8 mouse cellular contexts compared by ENCODE assay signal in the genomic region with DNA sequence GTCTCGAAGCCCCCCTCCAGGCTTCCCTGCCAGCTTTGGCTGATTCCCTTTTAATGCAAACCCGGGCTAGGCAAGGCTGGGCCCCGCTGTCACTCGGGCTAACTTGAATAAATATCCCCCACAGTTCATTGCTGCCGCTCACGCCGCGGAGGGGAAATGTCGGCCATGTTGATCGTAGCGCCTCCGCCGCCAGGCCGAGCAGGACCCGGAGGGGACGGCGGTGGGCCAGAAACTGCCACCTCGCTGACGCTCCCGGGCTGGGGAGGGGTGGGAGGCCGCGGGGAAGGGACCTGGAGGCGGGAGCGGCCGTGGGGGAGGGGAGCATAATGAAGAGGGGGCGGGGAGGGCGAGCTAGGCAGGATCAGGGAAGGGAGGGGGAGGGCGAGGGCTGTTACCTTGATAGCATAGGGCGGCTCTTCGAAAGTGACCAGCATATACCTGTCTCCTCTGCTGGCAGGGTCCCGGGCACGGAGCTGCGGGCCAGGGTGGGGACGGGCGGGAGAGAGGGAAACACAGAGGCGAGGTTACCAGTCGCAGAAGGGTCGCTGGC. TPM values are rescaled to one million over a fixed set of nuclear protein-coding genes. Genes with fewer than 3 reads are reported as not detected.
DNase-seq lines count a peak whose midpoint lies in the region; ATAC-seq and TF ChIP-seq lines count a peak whose summit lies in the region.

No protein-coding gene starts in this region.

- peak overlapping the region; percentile 87 for H3K4me2 ChIP-seq in forebrain, postnatal 0 days (ENCODE audit: low read depth)
- H3K4me2 ChIP-seq in lung, embryonic 15.5 days, result peak overlapping the region; percentile 69

- ATAC-seq in forebrain, postnatal 0 days, result peak; percentile 35
- ATAC-seq in lung, embryonic 15.5 days (ENCODE audit: borderline replicate concordance, extremely low read depth, low FRiP score, low TSS enrichment), result peak; percentile 20

- TF ChIP-seq POLR2A in olfactory bulb, adult 2 months (IDR thresholded peaks at IDR 0.05; ENCODE audit: insufficient read depth, low read depth, low read length), result peak; percentile 47

- H3K4me3 ChIP-seq in forebrain, postnatal 0 days (ENCODE audit: low read depth, low read length), result peak overlapping the region; percentile 79
- peak overlapping the region; percentile 95 for H3K4me3 ChIP-seq in lung, embryonic 15.5 days
- H3K4me3 ChIP-seq in olfactory bulb, adult 2 months (ENCODE audit: insufficient read depth, low read depth, low read length), result peak overlapping the region; percentile 100

- peak overlapping the region; percentile 89 for H3K9ac ChIP-seq in forebrain, postnatal 0 days
- H3K9ac ChIP-seq in lung, embryonic 15.5 days, result peak overlapping the region; percentile 94

- H3K9me3 ChIP-seq in forebrain, postnatal 0 days (ENCODE audit: low read length), result no peaks in the 10 kb centered on the region
- no peaks in the 10 kb centered on the region for H3K9me3 ChIP-seq in lung, embryonic 15.5 days

- no peaks in the 10 kb centered on the region for H3K4me1 ChIP-seq in forebrain, postnatal 0 days (ENCODE audit: insufficient read depth)
- H3K4me1 ChIP-seq in lung, embryonic 15.5 days, result peaks cover 6% of the 10 kb centered on the region; the same call in 1 of the 2 replicates
- peaks cover 2% of the 10 kb centered on the region; the same call in 1 of the 2 replicates for H3K4me1 ChIP-seq in olfactory bulb, adult 2 months (ENCODE audit: control insufficient read depth, insufficient read depth, low read length)

- no peaks in the 10 kb centered on the region for H3K27me3 ChIP-seq in forebrain, postnatal 0 days (ENCODE audit: insufficient read depth, low read length)
- H3K27me3 ChIP-seq in lung, embryonic 15.5 days, result no peaks in the 10 kb centered on the region

- H3K27ac ChIP-seq in forebrain, postnatal 0 days (ENCODE audit: low read depth, low read length), result peak overlapping the region; percentile 98
- peak overlapping the region; percentile 99 for H3K27ac ChIP-seq in lung, embryonic 15.5 days
- peak overlapping the region; percentile 98 for H3K27ac ChIP-seq in olfactory bulb, adult 2 months (ENCODE audit: insufficient read depth, low read depth, low read length)

- WGBS in forebrain, postnatal 0 days, result 0% methylated on average over 35 of the region's 38 CpGs
- WGBS in lung, embryonic 15.5 days, result under 1% methylated on average over 34 of the region's 38 CpGs
- 1% methylated on average over 37 of the region's 38 CpGs for WGBS in olfactory bulb, adult 2 months

- TF ChIP-seq CTCF in forebrain, postnatal 0 days (IDR thresholded peaks at IDR 0.05; ENCODE audit: low read depth), result 0 out of 2 replicates have a peak, but pooled peaks have one; percentile 3
- TF ChIP-seq CTCF in olfactory bulb, adult 2 months (IDR thresholded peaks at IDR 0.05; ENCODE audit: insufficient read depth, low read depth, low read length), result 0 out of 2 replicates have a peak, but pooled peaks have one; percentile 22

- DNase-seq in ES-CJ7 (ENCODE audit: low read depth, low spot score), result peak; percentile 81
- peak; percentile 74 to 80 for DNase-seq in cerebellum, adult 18-20 months
- peak; percentile 79 for DNase-seq in forebrain, postnatal 0 days
- DNase-seq in heart, postnatal 4 days, result peak; percentile 82
- DNase-seq in layer of hippocampus, adult 9-10 months (ENCODE audit: low spot score), result peak; percentile 45
- peak; percentile 60 to 62 for DNase-seq in thymus, adult 18-20 months

- H3K36me3 ChIP-seq in forebrain, postnatal 0 days (ENCODE audit: insufficient read depth), result no peaks in the 10 kb centered on the region; the same call in 1 of the 2 replicates
- H3K36me3 ChIP-seq in lung, embryonic 15.5 days, result peaks cover 13% of the 10 kb centered on the region; the same call in 1 of the 2 replicates

RNA-seq across cellular contexts. Expression of gene Ints6, which starts 1.1 kb away (rescaled TPM):
- total RNA-seq in forebrain, postnatal 0 days (2014; rRNA removed), result 20.3 and 25.4 TPM in 2 replicates
- polyA plus RNA-seq in forebrain, postnatal 0 days (2015; fragmentation: Nextera tagmentation; extraction: Ambion mirVana), result 4.3 and 9.1 TPM in 2 replicates
- total RNA-seq in heart, postnatal 4 days (2021), result 10 to 100 TPM; 19.0 to 25.0 TPM
- 18.5 and 22.8 TPM in 2 replicates for polyA plus RNA-seq in lung, embryonic 15.5 days (2015; fragmentation: Nextera tagmentation; extraction: Ambion mirVana)
- polyA plus RNA-seq in olfactory bulb, adult 2 months (2012; ENCODE audit: insufficient read depth, insufficient read length, low replicate concordance, missing spikeins), result not detected in 2 replicates

Comparison
In these comparisons a context has a peak if more than half of its experiments do, and no peak if none do; other contexts are left out.
1. Peak in every context shown above with its lines: DNase-seq, ATAC-seq, H3K4me3 ChIP-seq and H3K27ac ChIP-seq.